Mouse (Mus musculus): ENCODE data around the gene Rtl1. TPM values are rescaled to one million over a fixed set of nuclear protein-coding genes. Genes with fewer than 3 reads are reported as not detected.

Gene Rtl1
- polyA plus RNA-seq, 1 experiment: not detected

DNA sequence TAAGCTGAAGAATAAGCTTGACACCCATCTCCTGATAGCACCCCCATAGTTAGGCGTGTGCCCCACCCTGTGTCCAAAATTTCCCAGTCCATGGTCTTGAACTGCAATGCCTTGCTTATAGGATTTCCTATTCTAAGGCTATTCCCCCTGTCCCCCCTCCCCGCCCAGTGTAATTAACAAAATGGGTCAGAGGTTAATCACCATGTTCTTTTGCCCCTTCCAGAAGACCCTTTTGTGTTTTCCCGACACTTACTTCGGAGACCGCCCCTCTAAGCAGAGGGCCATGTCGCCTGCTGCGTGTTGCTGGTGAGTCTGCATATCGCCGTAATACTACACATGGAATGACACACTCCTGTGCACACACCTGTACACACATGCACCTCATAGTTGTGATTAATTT lies 7.1 kb upstream of the Rtl1 start:
- Histone ChIP-seq H3K27ac (ENCODE audit: insufficient read depth, low read length) (no peak overlapping the region), H3K4me3 (ENCODE audit: extremely low read depth, insufficient read depth, insufficient read length) (no peak overlapping the region), H3K27me3 (ENCODE audit: control insufficient read depth, insufficient read depth, low read length) (no peaks in the 10 kb centered on the region), H3K36me3 (ENCODE audit: control insufficient read depth, insufficient read depth, low read length) (no peaks in the 10 kb centered on the region), H3K4me1 (ENCODE audit: control insufficient read depth, insufficient read depth, insufficient read length) (no peaks in the 10 kb centered on the region)
- WGBS: 93% methylated on average over 9 of the region's 9 CpGs
- TF ChIP-seq CTCF (IDR thresholded peaks at IDR 0.05; ENCODE audit: extremely low read depth, insufficient read depth, insufficient read length, insufficient replicate concordance): no peak
- no peak for TF ChIP-seq POLR2A (IDR thresholded peaks at IDR 0.05; ENCODE audit: low read depth, low read length)
- no peak for DNase-seq (ENCODE audit: low read depth in 1 of 2, low spot score in 2 of 2)

DNA sequence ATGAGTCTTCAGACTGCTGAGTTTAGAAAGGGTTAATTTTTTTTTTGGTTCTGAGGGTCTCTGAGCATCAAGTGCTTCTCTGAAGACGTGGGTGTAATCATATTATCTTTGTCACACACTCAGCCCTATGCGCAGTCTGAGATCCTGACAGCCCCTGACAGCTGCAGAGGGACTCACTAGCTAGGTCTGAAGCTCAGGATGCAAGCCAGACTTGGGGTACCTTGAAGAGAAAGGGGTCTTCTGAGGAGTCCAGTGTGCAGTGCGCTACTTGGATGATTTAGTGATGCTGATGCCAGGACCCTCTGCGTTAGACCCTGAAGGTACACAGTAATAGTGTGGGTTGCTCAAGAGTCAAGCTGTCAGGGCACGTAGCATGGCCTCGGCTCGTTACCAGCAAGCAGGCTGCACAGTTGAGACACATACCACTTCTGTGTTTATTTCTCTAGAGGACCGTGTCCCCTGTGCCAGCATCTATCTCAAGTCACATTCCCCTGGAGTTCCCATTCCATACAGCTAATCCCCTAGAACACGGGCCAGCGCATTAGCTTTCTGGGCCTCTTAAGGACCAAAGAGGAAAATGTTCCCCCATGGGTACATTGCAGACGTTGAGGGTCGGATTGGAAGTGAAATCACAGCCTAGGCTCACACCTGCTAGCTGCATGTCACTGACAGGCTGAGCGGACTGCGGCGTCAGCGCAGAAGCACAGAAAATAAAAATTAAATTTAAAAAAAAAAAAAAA lies 5.0 kb upstream of the Rtl1 start:
- H3K27ac ChIP-seq (ENCODE audit: insufficient read depth, low read length): no peak overlapping the region
- no peak overlapping the region for H3K4me3 ChIP-seq (ENCODE audit: extremely low read depth, insufficient read depth, insufficient read length)
- WGBS: 84% methylated on average over 16 of the region's 16 CpGs
- H3K27me3 ChIP-seq (ENCODE audit: control insufficient read depth, insufficient read depth, low read length): no peaks in the 10 kb centered on the region
- TF ChIP-seq CTCF (IDR thresholded peaks at IDR 0.05; ENCODE audit: extremely low read depth, insufficient read depth, insufficient read length, insufficient replicate concordance): no peak
- TF ChIP-seq POLR2A (IDR thresholded peaks at IDR 0.05; ENCODE audit: low read depth, low read length): no peak
- no peaks in the 10 kb centered on the region for H3K36me3 ChIP-seq (ENCODE audit: control insufficient read depth, insufficient read depth, low read length)
- DNase-seq (ENCODE audit: low read depth in 1 of 2, low spot score in 2 of 2): no peak
- H3K4me1 ChIP-seq (ENCODE audit: control insufficient read depth, insufficient read depth, insufficient read length): no peaks in the 10 kb centered on the region

DNA sequence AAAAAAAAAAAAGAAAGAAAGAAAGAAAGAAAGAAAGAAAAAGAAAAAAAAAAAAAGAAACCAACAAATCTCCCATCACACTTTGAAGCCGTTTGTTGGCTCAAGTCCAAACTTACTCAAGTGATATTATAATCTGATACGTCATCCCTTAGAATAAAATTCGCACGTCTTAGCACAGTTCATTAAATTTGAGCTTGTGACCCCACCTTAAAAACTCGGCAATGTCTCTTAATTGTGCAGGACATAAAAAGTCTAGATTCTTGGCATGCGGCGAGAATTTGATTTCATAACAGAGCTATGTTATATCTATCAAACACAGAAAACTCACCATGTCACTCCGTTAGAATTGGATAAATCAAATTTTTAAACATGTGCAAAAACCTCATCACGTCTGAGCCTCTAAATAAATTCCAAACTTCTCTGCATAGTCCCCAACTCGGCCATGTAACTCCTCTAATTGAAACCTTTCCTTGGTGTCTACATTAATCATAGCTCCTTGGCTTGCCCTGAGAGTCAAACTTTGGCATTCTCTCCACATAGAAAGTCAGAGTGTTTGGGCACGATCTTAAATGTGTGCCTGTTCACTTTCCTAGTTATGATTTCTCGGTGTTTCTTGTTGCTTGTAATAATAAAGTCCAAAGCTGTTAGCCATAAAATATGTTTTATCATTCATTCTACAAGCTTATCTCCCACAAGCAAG lies 1.4 kb downstream of the Rtl1 start:
- WGBS: 78% methylated on average over 12 of the region's 12 CpGs
- TF ChIP-seq CTCF (IDR thresholded peaks at IDR 0.05; ENCODE audit: extremely low read depth, insufficient read depth, insufficient read length, insufficient replicate concordance): no peak
- no peak for TF ChIP-seq POLR2A (IDR thresholded peaks at IDR 0.05; ENCODE audit: low read depth, low read length)
- no peak overlapping the region for H3K27ac ChIP-seq (ENCODE audit: insufficient read depth, low read length)
- H3K27me3 ChIP-seq (ENCODE audit: control insufficient read depth, insufficient read depth, low read length): no peaks in the 10 kb centered on the region
- no peaks in the 10 kb centered on the region for H3K36me3 ChIP-seq (ENCODE audit: control insufficient read depth, insufficient read depth, low read length)
- H3K4me3 ChIP-seq (ENCODE audit: extremely low read depth, insufficient read depth, insufficient read length): no peak overlapping the region
- DNase-seq (ENCODE audit: low read depth in 1 of 2, low spot score in 2 of 2): no peak
- no peaks in the 10 kb centered on the region for H3K4me1 ChIP-seq (ENCODE audit: control insufficient read depth, insufficient read depth, insufficient read length)

DNA sequence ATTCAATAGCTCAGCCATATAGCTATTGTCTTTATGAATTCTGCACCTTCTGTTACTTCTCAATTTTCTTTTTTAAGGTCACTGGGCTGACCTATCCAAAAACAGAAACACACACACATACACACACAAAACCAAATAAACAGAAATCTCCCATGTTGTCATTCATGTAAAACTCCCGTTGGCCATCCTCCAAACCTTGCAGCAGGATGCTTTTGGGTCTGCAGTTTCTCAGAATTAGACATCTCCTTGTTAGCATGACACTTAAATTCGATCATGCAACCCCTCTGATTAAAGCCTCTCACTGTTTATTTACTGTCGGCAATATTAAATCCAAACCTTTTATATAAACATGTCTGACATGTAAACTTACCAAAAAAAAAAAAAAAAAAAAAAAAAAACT lies 3.4 kb downstream of the Rtl1 start:
- DNase-seq (ENCODE audit: low read depth in 1 of 2, low spot score in 2 of 2): no peak
- Histone ChIP-seq H3K4me3 (ENCODE audit: extremely low read depth, insufficient read depth, insufficient read length) (no peak overlapping the region), H3K27ac (ENCODE audit: insufficient read depth, low read length) (no peak overlapping the region), H3K4me1 (ENCODE audit: control insufficient read depth, insufficient read depth, insufficient read length) (no peaks in the 10 kb centered on the region), H3K36me3 (ENCODE audit: control insufficient read depth, insufficient read depth, low read length) (no peaks in the 10 kb centered on the region), H3K27me3 (ENCODE audit: control insufficient read depth, insufficient read depth, low read length) (no peaks in the 10 kb centered on the region)
- 71% methylated on average over 3 of the region's 3 CpGs for WGBS
- no peak for TF ChIP-seq CTCF (IDR thresholded peaks at IDR 0.05; ENCODE audit: extremely low read depth, insufficient read depth, insufficient read length, insufficient replicate concordance)
- no peak for TF ChIP-seq POLR2A (IDR thresholded peaks at IDR 0.05; ENCODE audit: low read depth, low read length)

DNA sequence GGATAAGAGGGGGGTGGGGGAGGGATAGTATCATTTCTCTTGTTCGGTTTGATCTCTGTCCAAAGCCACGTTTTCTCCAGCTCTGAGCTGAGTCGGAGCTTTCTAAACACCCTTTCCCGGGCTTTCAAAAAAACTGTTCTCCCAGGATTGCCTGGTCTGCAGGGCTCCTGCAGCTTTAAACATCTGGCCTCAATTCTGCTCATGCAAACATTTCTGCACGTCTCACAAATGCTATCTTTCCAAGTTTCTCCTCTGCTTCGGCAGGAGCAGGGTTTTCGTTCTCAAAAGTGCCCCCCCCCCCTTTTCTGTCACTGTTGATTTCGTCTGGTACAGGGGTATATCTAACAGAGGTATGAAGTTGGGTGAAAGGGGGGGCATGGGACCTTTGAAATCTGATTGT lies 3.9 kb downstream of the Rtl1 start:
- Histone ChIP-seq H3K27me3 (ENCODE audit: control insufficient read depth, insufficient read depth, low read length) (no peaks in the 10 kb centered on the region), H3K27ac (ENCODE audit: insufficient read depth, low read length) (no peak overlapping the region), H3K36me3 (ENCODE audit: control insufficient read depth, insufficient read depth, low read length) (no peaks in the 10 kb centered on the region), H3K4me3 (ENCODE audit: extremely low read depth, insufficient read depth, insufficient read length) (no peak overlapping the region), H3K4me1 (ENCODE audit: control insufficient read depth, insufficient read depth, insufficient read length) (no peaks in the 10 kb centered on the region)
- TF ChIP-seq POLR2A (IDR thresholded peaks at IDR 0.05; ENCODE audit: low read depth, low read length): no peak
- no peak for TF ChIP-seq CTCF (IDR thresholded peaks at IDR 0.05; ENCODE audit: extremely low read depth, insufficient read depth, insufficient read length, insufficient replicate concordance)
- DNase-seq (ENCODE audit: low read depth in 1 of 2, low spot score in 2 of 2): no peak
- 84% methylated on average over 8 of the region's 8 CpGs for WGBS

DNA sequence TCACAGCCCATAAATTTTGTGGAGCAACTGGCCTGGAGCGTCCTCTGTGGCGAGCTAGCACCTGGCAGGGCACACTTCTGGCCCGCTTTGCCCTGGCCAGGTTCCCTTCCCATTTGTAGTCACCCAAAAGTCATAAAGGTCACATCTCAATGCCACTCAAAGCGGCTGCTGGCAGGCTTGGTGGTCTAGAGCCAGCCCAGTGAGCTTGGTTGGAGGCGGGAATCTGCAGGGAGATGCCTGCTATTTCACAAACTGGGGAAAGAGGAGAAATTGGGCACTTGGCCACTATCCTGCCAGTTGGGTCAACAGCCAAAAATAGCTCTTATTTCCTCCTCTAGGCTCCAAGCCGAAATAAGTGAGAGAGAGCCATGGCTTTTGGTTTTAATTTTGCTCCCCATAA lies 4.4 kb downstream of the Rtl1 start:
- Histone ChIP-seq H3K27ac (ENCODE audit: insufficient read depth, low read length) (no peak overlapping the region), H3K36me3 (ENCODE audit: control insufficient read depth, insufficient read depth, low read length) (no peaks in the 10 kb centered on the region), H3K4me3 (ENCODE audit: extremely low read depth, insufficient read depth, insufficient read length) (no peak overlapping the region), H3K27me3 (ENCODE audit: control insufficient read depth, insufficient read depth, low read length) (no peaks in the 10 kb centered on the region), H3K4me1 (ENCODE audit: control insufficient read depth, insufficient read depth, insufficient read length) (no peaks in the 10 kb centered on the region)
- TF ChIP-seq CTCF (IDR thresholded peaks at IDR 0.05; ENCODE audit: extremely low read depth, insufficient read depth, insufficient read length, insufficient replicate concordance) (no peak), POLR2A (IDR thresholded peaks at IDR 0.05; ENCODE audit: low read depth, low read length) (no peak)
- 70% methylated on average over 6 of the region's 6 CpGs for WGBS
- no peak for DNase-seq (ENCODE audit: low read depth in 1 of 2, low spot score in 2 of 2)

DNA sequence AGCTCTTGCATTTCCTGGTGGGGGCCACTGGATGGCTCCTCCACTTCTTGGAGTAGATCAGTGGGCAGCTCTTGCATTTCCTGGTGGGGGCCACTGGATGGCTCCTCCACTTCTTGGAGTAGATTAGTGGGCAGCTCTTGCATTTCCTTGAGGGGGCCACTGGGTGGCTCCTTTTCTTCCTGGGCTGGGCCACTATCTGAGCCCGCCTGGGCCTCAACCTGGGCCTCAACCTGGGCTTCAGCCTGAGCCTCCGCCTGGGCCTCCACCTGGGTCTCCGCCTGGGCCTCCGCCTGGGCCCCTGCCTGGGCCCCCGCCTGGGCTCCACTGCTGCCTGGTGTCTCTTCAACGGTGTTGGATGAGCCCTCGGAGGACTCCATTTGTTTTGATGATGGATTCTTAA lies 5.2 kb downstream of the Rtl1 start:
- H3K4me3 ChIP-seq (ENCODE audit: extremely low read depth, insufficient read depth, insufficient read length): no peak overlapping the region
- H3K27me3 ChIP-seq (ENCODE audit: control insufficient read depth, insufficient read depth, low read length): no peaks in the 10 kb centered on the region
- DNase-seq (ENCODE audit: low read depth in 1 of 2, low spot score in 2 of 2): no peak
- no peaks in the 10 kb centered on the region for H3K36me3 ChIP-seq (ENCODE audit: control insufficient read depth, insufficient read depth, low read length)
- H3K27ac ChIP-seq (ENCODE audit: insufficient read depth, low read length): no peak overlapping the region
- no peaks in the 10 kb centered on the region for H3K4me1 ChIP-seq (ENCODE audit: control insufficient read depth, insufficient read depth, insufficient read length)
- no peak for TF ChIP-seq POLR2A (IDR thresholded peaks at IDR 0.05; ENCODE audit: low read depth, low read length)
- WGBS: 89% methylated on average over 7 of the region's 7 CpGs

All from spleen, adult 2 months (tissue).